Mouse (Mus musculus): ENCODE results near the gene Gm42674. TPM values are rescaled to one million over a fixed set of nuclear protein-coding genes. Genes with fewer than 3 reads are reported as not detected.

The Gm42674 gene
- polyA plus RNA-seq, 1 experiment, result not detected

GRCm38 (mm10) chr3:90613461-90614147, 11.9 kb downstream of the Gm42674 start:
- no peaks in the 10 kb centered on the region for H3K9me3 ChIP-seq (ENCODE audit: control insufficient read depth, low read length)
- H3K27me3 ChIP-seq (ENCODE audit: control insufficient read depth), result peaks cover 8% of the 10 kb centered on the region
- peaks cover 7% of the 10 kb centered on the region for H3K4me1 ChIP-seq (ENCODE audit: control insufficient read depth)
- no peak for TF ChIP-seq TAL1 (IDR thresholded peaks at IDR 0.05; ENCODE audit: low read length)
- no peak for TF ChIP-seq GATA1 (IDR thresholded peaks at IDR 0.05; ENCODE audit: low read length)
- H3K36me3 ChIP-seq (ENCODE audit: control insufficient read depth), result no peaks in the 10 kb centered on the region
- H3K4me3 ChIP-seq (replicated peaks), result no peak overlapping the region

DNA sequence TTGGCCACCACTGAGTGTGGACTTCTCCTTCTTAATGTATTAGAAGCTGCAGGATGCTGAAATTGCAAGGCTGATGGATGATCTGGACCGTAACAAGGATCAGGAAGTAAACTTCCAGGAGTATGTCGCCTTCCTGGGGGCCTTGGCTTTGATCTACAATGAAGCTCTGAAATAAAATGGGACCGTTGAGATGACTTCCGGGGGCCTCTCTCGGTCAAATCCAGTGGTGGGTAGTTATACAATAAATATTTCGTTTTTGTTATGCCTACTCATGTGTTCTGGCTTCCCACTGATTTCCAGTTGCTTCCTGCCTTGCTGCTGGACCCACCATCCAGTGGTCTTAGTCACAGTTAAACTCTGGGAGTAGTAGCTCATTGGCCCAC, 12.4 kb downstream of the Gm42674 start:
- no peak overlapping the region for H3K4me3 ChIP-seq (replicated peaks)
- no peaks in the 10 kb centered on the region for H3K36me3 ChIP-seq (ENCODE audit: control insufficient read depth)
- TF ChIP-seq GATA1 (IDR thresholded peaks at IDR 0.05; ENCODE audit: low read length), result no peak
- TF ChIP-seq TAL1 (IDR thresholded peaks at IDR 0.05; ENCODE audit: low read length), result no peak
- no peaks in the 10 kb centered on the region for H3K9me3 ChIP-seq (ENCODE audit: control insufficient read depth, low read length)
- peaks cover 7% of the 10 kb centered on the region for H3K4me1 ChIP-seq (ENCODE audit: control insufficient read depth)
- peaks cover 8% of the 10 kb centered on the region for H3K27me3 ChIP-seq (ENCODE audit: control insufficient read depth)

GRCm38 (mm10) chr3:90614611-90615251, 13.0 kb downstream of the Gm42674 start:
- Histone ChIP-seq H3K9me3 (ENCODE audit: control insufficient read depth, low read length) (no peaks in the 10 kb centered on the region), H3K36me3 (ENCODE audit: control insufficient read depth) (no peaks in the 10 kb centered on the region), H3K27me3 (ENCODE audit: control insufficient read depth) (peaks cover 8% of the 10 kb centered on the region), H3K4me3 (replicated peaks) (no peak overlapping the region), H3K4me1 (ENCODE audit: control insufficient read depth) (peaks cover 7% of the 10 kb centered on the region)
- TF ChIP-seq TAL1 (IDR thresholded peaks at IDR 0.05; ENCODE audit: low read length) (no peak), GATA1 (IDR thresholded peaks at IDR 0.05; ENCODE audit: low read length) (no peak)

GRCm38 (mm10) chr3:90615415-90615814, 13.7 kb downstream of the Gm42674 start:
- Histone ChIP-seq H3K9me3 (ENCODE audit: control insufficient read depth, low read length) (no peaks in the 10 kb centered on the region), H3K4me3 (replicated peaks) (no peak overlapping the region), H3K36me3 (ENCODE audit: control insufficient read depth) (no peaks in the 10 kb centered on the region), H3K4me1 (ENCODE audit: control insufficient read depth) (peaks cover 7% of the 10 kb centered on the region), H3K27me3 (ENCODE audit: control insufficient read depth) (peaks cover 8% of the 10 kb centered on the region)
- TF ChIP-seq GATA1 (IDR thresholded peaks at IDR 0.05; ENCODE audit: low read length) (no peak), TAL1 (IDR thresholded peaks at IDR 0.05; ENCODE audit: low read length) (no peak)

- peaks cover 8% of the 10 kb centered on the region for H3K27me3 ChIP-seq (ENCODE audit: control insufficient read depth)
- H3K4me3 ChIP-seq (replicated peaks), result no peak overlapping the region
- H3K4me1 ChIP-seq (ENCODE audit: control insufficient read depth), result peaks cover 7% of the 10 kb centered on the region
- no peaks in the 10 kb centered on the region for H3K36me3 ChIP-seq (ENCODE audit: control insufficient read depth)
- TF ChIP-seq TAL1 (IDR thresholded peaks at IDR 0.05; ENCODE audit: low read length) (no peak), GATA1 (IDR thresholded peaks at IDR 0.05; ENCODE audit: low read length) (no peak)
- no peaks in the 10 kb centered on the region for H3K9me3 ChIP-seq (ENCODE audit: control insufficient read depth, low read length)
Observed at GRCm38 (mm10) chr3:90615911-90616310, 14.2 kb downstream of the Gm42674 start.

- Histone ChIP-seq H3K4me1 (ENCODE audit: control insufficient read depth) (peaks cover 7% of the 10 kb centered on the region), H3K9me3 (ENCODE audit: control insufficient read depth, low read length) (no peaks in the 10 kb centered on the region), H3K4me3 (replicated peaks) (no peak overlapping the region), H3K27me3 (ENCODE audit: control insufficient read depth) (peaks cover 8% of the 10 kb centered on the region), H3K36me3 (ENCODE audit: control insufficient read depth) (no peaks in the 10 kb centered on the region)
- TF ChIP-seq GATA1 (IDR thresholded peaks at IDR 0.05; ENCODE audit: low read length) (no peak), TAL1 (IDR thresholded peaks at IDR 0.05; ENCODE audit: low read length) (no peak)
Observed at GRCm38 (mm10) chr3:90617586-90617985, 15.9 kb downstream of the Gm42674 start.

GRCm38 (mm10) chr3:90621552-90621951, 19.8 kb downstream of the Gm42674 start:
- Histone ChIP-seq H3K27me3 (ENCODE audit: control insufficient read depth) (no peaks in the 10 kb centered on the region), H3K4me3 (replicated peaks) (no peak overlapping the region), H3K36me3 (ENCODE audit: control insufficient read depth) (no peaks in the 10 kb centered on the region), H3K4me1 (ENCODE audit: control insufficient read depth) (no peaks in the 10 kb centered on the region), H3K9me3 (ENCODE audit: control insufficient read depth, low read length) (no peaks in the 10 kb centered on the region)
- TF ChIP-seq TAL1 (IDR thresholded peaks at IDR 0.05; ENCODE audit: low read length) (no peak), GATA1 (IDR thresholded peaks at IDR 0.05; ENCODE audit: low read length) (no peak)

GRCm38 (mm10) chr3:90623435-90624071, 21.8 kb downstream of the Gm42674 start:
- H3K4me3 ChIP-seq (replicated peaks), result no peak overlapping the region
- no peaks in the 10 kb centered on the region for H3K36me3 ChIP-seq (ENCODE audit: control insufficient read depth)
- no peaks in the 10 kb centered on the region for H3K9me3 ChIP-seq (ENCODE audit: control insufficient read depth, low read length)
- no peaks in the 10 kb centered on the region for H3K27me3 ChIP-seq (ENCODE audit: control insufficient read depth)
- TF ChIP-seq TAL1 (IDR thresholded peaks at IDR 0.05; ENCODE audit: low read length), result no peak
- no peaks in the 10 kb centered on the region for H3K4me1 ChIP-seq (ENCODE audit: control insufficient read depth)

DNA sequence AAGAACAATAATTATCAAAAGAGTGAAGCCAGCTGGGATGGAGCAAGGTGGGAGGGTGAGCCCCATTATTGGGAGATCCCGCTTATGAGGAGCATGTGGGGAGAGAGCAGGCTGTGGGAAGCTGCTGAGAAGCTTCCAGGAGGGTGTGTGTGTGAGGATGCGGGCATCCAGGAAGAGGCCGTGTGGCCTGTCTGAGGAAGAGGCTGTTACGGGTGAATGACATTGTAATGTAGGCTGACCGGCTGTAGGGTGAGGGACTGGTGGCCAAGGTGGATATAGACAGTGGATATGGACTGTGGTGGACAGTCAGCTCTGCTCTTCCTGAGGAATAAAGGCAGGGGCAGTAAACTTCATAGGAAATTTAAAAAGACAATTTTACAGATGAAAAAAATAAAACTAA, 23.8 kb downstream of the Gm42674 start:
- TF ChIP-seq GATA1 (IDR thresholded peaks at IDR 0.05; ENCODE audit: low read length), result no peak
- no peak for TF ChIP-seq TAL1 (IDR thresholded peaks at IDR 0.05; ENCODE audit: low read length)
- H3K4me1 ChIP-seq (ENCODE audit: control insufficient read depth), result no peaks in the 10 kb centered on the region
- H3K36me3 ChIP-seq (ENCODE audit: control insufficient read depth), result no peaks in the 10 kb centered on the region
- no peak overlapping the region for H3K4me3 ChIP-seq (replicated peaks)
- H3K9me3 ChIP-seq (ENCODE audit: control insufficient read depth, low read length), result no peaks in the 10 kb centered on the region
- no peaks in the 10 kb centered on the region for H3K27me3 ChIP-seq (ENCODE audit: control insufficient read depth)

Data from erythroblast, embryonic 14.5 days (primary cell).